Mouse (Mus musculus): ENCODE measurements around the gene Paqr8. TPM values are rescaled to one million over a fixed set of nuclear protein-coding genes. Genes with fewer than 3 reads are reported as not detected.

Paqr8 gene
- total RNA-seq (2021): 1 to 10 TPM; 1.5 to 1.8 TPM
- long read RNA-seq, experiment 1: 0 reads
- long read RNA-seq, experiment 2: 0 reads

- intact Hi-C loops (cut with DNase I; ENCODE audit: low total_unique reads): no loop called here
- peak; percentile 89 for DNase-seq
Observed at GRCm38 (mm10) chr1:20890404-20890921, at the start of gene Paqr8. Gene Paqr8, plus strand, starts transcription at chr1:20890606.

GRCm38 (mm10) chr1:20856924-20857902, 33.2 kb upstream of the Paqr8 start:
- intact Hi-C loops (cut with DNase I; ENCODE audit: low total_unique reads): no loop called here

GRCm38 (mm10) chr1:20860775-20861174, 29.6 kb upstream of the Paqr8 start:
- intact Hi-C loops (cut with DNase I; ENCODE audit: low total_unique reads): no loop called here
- no peak for DNase-seq

More at GRCm38 (mm10) chr1:20856924-20857902, 33.2 kb upstream of the Paqr8 start:
- DNase-seq: no peak

GRCm38 (mm10) chr1:20861865-20862264, 28.5 kb upstream of the Paqr8 start:
- intact Hi-C loops (cut with DNase I; ENCODE audit: low total_unique reads): no loop called here
- no peak for DNase-seq

- intact Hi-C loops (cut with DNase I; ENCODE audit: low total_unique reads): no loop called here
- no peak for DNase-seq
Observed at GRCm38 (mm10) chr1:20863452-20864172, 26.8 kb upstream of the Paqr8 start.

- intact Hi-C loops (cut with DNase I; ENCODE audit: low total_unique reads): no loop called here
- DNase-seq: no peak
Observed at GRCm38 (mm10) chr1:20867241-20867902, 23.0 kb upstream of the Paqr8 start.

- DNase-seq: no peak
- intact Hi-C loops (cut with DNase I; ENCODE audit: low total_unique reads): no loop called here
Observed at GRCm38 (mm10) chr1:20868036-20868435, 22.4 kb upstream of the Paqr8 start.

- intact Hi-C loops (cut with DNase I; ENCODE audit: low total_unique reads): no loop called here
- DNase-seq: no peak
Observed at GRCm38 (mm10) chr1:20870887-20871286, 19.5 kb upstream of the Paqr8 start.

GRCm38 (mm10) chr1:20872496-20872895, 17.9 kb upstream of the Paqr8 start:
- no peak for DNase-seq
- intact Hi-C loops (cut with DNase I; ENCODE audit: low total_unique reads): no loop called here

GRCm38 (mm10) chr1:20874061-20874460, 16.3 kb upstream of the Paqr8 start:
- intact Hi-C loops (cut with DNase I; ENCODE audit: low total_unique reads): no loop called here

GRCm38 (mm10) chr1:20877355-20877754, 13.1 kb upstream of the Paqr8 start:
- DNase-seq: no peak
- intact Hi-C loops (cut with DNase I; ENCODE audit: low total_unique reads): no loop called here

More at GRCm38 (mm10) chr1:20874061-20874460, 16.3 kb upstream of the Paqr8 start:
- DNase-seq: no peak

GRCm38 (mm10) chr1:20879361-20879760, 11.0 kb upstream of the Paqr8 start:
- intact Hi-C loops (cut with DNase I; ENCODE audit: low total_unique reads): no loop called here
- no peak for DNase-seq

- DNase-seq: no peak
- intact Hi-C loops (cut with DNase I; ENCODE audit: low total_unique reads): no loop called here
Observed at GRCm38 (mm10) chr1:20883079-20883478, 7.3 kb upstream of the Paqr8 start.

GRCm38 (mm10) chr1:20889677-20890403, 566 bp upstream of the Paqr8 start:
- intact Hi-C loops (cut with DNase I; ENCODE audit: low total_unique reads): no loop called here
- no peak for DNase-seq

GRCm38 (mm10) chr1:20890941-20891399, 564 bp downstream of the Paqr8 start:
- intact Hi-C loops (cut with DNase I; ENCODE audit: low total_unique reads): no loop called here
- DNase-seq: peak; percentile 23

GRCm38 (mm10) chr1:20893059-20893458, 2.7 kb downstream of the Paqr8 start:
- DNase-seq: no peak

GRCm38 (mm10) chr1:20898391-20898790, 8.0 kb downstream of the Paqr8 start:
- no peak for DNase-seq
- intact Hi-C loops (cut with DNase I; ENCODE audit: low total_unique reads): no loop called here

More at GRCm38 (mm10) chr1:20893059-20893458, 2.7 kb downstream of the Paqr8 start:
- intact Hi-C loops (cut with DNase I; ENCODE audit: low total_unique reads): no loop called here

- intact Hi-C loops (cut with DNase I; ENCODE audit: low total_unique reads): no loop called here
- DNase-seq: no peak
Observed at GRCm38 (mm10) chr1:20900336-20900735, 9.9 kb downstream of the Paqr8 start.
